Mouse (Mus musculus) myocyte (in vitro differentiated cells): ENCODE data around the gene B4gat1. TPM values are rescaled to one million over a fixed set of nuclear protein-coding genes. Genes with fewer than 3 reads are reported as not detected.
"Not testable (repeated sequence)": the region's sequence is repeated elsewhere in the genome, so short reads cannot be mapped to it uniquely, and the experiment has no call there.

Experiments used
- H3K27me3 ChIP-seq: one replicate; pipeline ENCODE4 v1.6.1; 2011; ENCODE audit not compliant: control insufficient read depth, insufficient read depth, insufficient read length
- H3K36me3 ChIP-seq: one replicate; pipeline ENCODE4 v1.6.1; 2011; ENCODE audit not compliant: control insufficient read depth, insufficient read depth
- H3K4me2 ChIP-seq: one replicate; pipeline ENCODE4 v1.6.1; 2011; ENCODE audit warnings: low read depth, control low read depth
- H3K4me3 ChIP-seq: one replicate; pipeline ENCODE4 v1.5.1; 2011; ENCODE audit warnings: mild to moderate bottlenecking, control low read depth, moderate library complexity
- H3K79me2 ChIP-seq: one replicate; pipeline ENCODE4 v1.6.1; 2011; ENCODE audit not compliant: control insufficient read depth, insufficient read depth
- H3ac ChIP-seq: one replicate; pipeline ENCODE4 v1.6.1; 2011; ENCODE audit not compliant: control insufficient read depth, insufficient read length
- CEBPB ChIP-seq: IDR thresholded peaks from 2 replicates; pipeline ENCODE4 v1.6.1; 2011; ENCODE audit warnings: mild to moderate bottlenecking, moderate library complexity; ENCODE audit not compliant: poor library complexity, insufficient read depth, severe bottlenecking
- E2F4 ChIP-seq: IDR thresholded peaks from one replicate; pipeline ENCODE4 v1.6.1; 2011; ENCODE audit warnings: mild to moderate bottlenecking, control low read depth, moderate library complexity; ENCODE audit not compliant: insufficient read depth
- MAX ChIP-seq: IDR thresholded peaks from one replicate; pipeline ENCODE4 v1.6.1; 2011; ENCODE audit warnings: low read depth, mild to moderate bottlenecking, control low read depth
- MYOD1 ChIP-seq, 3 experiments: IDR thresholded peaks; one replicate each; pipeline ENCODE4 v1.6.1; 2011; ENCODE audit warnings: control low read depth in 2 of 3, low read depth in 2 of 3, mild to moderate bottlenecking in 2 of 3, moderate library complexity in 1 of 3; ENCODE audit not compliant: insufficient read length in 2 of 3, control insufficient read depth in 1 of 3
- MYOG ChIP-seq, 3 experiments: IDR thresholded peaks; one replicate each; pipeline ENCODE4 v1.6.1; 2011; ENCODE audit warnings: control low read depth in 2 of 3, low read depth in 2 of 3, mild to moderate bottlenecking in 2 of 3; ENCODE audit not compliant: insufficient read length in 2 of 3, control insufficient read depth in 1 of 3, insufficient read depth in 1 of 3
- POLR2A ChIP-seq: IDR thresholded peaks from one replicate; pipeline ENCODE4 v1.6.1; 2011; ENCODE audit warnings: low read depth, mild to moderate bottlenecking, control low read depth, moderate library complexity; ENCODE audit not compliant: insufficient read length
- POLR2AphosphoS2 ChIP-seq: IDR thresholded peaks from one replicate; pipeline ENCODE4 v1.6.1; 2011; ENCODE audit warnings: low read depth, control low read depth; ENCODE audit not compliant: insufficient read length
- REST ChIP-seq: IDR thresholded peaks from one replicate; pipeline ENCODE4 v1.6.1; 2011; ENCODE audit warnings: mild to moderate bottlenecking, control low read depth, moderate library complexity; ENCODE audit not compliant: insufficient read depth, insufficient read length
- SRF ChIP-seq: IDR thresholded peaks from one replicate; pipeline ENCODE4 v1.6.1; 2011; ENCODE audit warnings: low read depth; ENCODE audit not compliant: control insufficient read depth, insufficient read length
- TCF12 ChIP-seq: IDR thresholded peaks from one replicate; pipeline ENCODE4 v1.6.1; 2011; ENCODE audit warnings: mild to moderate bottlenecking, control low read depth; ENCODE audit not compliant: poor library complexity, insufficient read depth, severe bottlenecking
- TCF3 ChIP-seq: IDR thresholded peaks from one replicate; pipeline ENCODE4 v1.6.1; 2011; ENCODE audit warnings: low read depth, control low read depth; ENCODE audit not compliant: insufficient read length
- USF1 ChIP-seq: IDR thresholded peaks from one replicate; pipeline ENCODE4 v1.6.1; 2011; ENCODE audit warnings: low read depth, mild to moderate bottlenecking, control low read depth, moderate library complexity
- polyA plus RNA-seq: library from polyadenylated mRNA; unstranded; fragments of >200 nt; fragmentation: generic; extraction: Trizol; gene quantifications from one replicate; pipeline ENCODE4 v1.2.1, GENCODE M21; 2012; ENCODE audit warnings: missing spikeins

The B4gat1 gene
- polyA plus RNA-seq, 1 experiment, result 46.7 TPM

DNA sequence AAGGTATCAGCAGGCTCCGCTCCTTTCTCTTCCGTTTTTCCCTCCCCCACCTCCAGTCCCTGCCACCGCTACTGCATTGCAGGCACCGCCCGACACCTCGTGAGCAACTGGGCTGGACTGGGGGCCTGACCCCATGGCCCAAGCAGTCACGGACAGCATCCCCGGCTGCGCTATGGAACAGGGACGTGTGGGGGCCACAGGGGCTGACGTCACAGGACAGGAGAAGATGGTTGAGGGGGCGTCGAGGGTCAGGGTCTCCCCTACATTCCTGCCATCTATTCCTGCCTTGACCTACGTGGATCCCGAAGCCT, 46.2 kb downstream of the B4gat1 start:
- no peak for TF ChIP-seq SRF
- TF ChIP-seq MYOD1 (IDR thresholded peaks at IDR 0.05; ENCODE audit: control insufficient read depth in 1 of 3, insufficient read length in 2 of 3, low read depth in 2 of 3), result peak in 1 of 3 experiments; percentile 0
- peak; percentile 14 for TF ChIP-seq POLR2A
- peak in 1 of 3 experiments; percentile 26 for TF ChIP-seq MYOG (IDR thresholded peaks at IDR 0.05; ENCODE audit: control insufficient read depth in 1 of 3, insufficient read depth in 1 of 3, insufficient read length in 2 of 3, low read depth in 2 of 3)
- H3K4me2 ChIP-seq, result peak overlapping the region; percentile 95
- H3K27me3 ChIP-seq, result no peaks in the 10 kb centered on the region
- H3K36me3 ChIP-seq, result no peaks in the 10 kb centered on the region
- no peaks in the 10 kb centered on the region for H3K79me2 ChIP-seq
- H3ac ChIP-seq, result peak overlapping the region; percentile 57
- H3K4me3 ChIP-seq, result peak overlapping the region; percentile 53

DNA sequence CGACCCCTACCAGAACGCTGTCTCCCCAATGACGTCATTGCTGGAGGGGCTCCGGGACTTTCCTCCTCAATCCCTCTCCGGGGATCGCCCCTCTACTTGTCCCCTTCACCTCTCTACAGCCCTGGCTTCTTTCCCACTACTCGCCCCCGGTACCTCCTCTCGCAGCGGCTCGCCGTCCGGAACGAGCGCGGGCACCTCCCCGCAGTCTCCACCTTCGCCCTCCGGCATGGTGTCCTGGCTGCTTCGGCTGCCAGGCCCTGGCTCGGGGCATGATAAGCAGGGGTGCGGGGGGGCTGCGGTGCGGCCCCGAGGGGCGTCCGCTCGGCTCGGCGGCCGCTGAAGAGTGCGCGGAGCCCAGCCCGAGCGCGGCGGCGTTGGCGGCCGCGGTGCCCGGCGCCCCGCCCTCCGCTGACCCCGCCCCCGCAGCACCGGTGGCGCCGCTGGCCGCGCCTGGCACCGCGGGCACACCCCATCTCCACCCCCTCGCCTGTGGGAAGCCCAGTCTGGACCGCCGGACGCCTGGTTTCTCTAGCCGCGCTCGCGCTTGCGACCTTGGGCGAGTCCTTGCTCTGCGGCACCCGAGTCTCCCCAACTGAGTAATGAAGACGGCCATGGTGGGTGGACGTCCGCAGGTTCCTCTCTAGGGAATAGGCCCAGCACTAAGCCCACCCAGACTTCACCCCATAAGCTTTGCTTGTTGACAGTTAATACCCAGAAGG, 46.7 kb downstream of the B4gat1 start, which contains the start of gene Tmem151a:
Gene Tmem151a (minus strand): TSS at position 387 of the 719 bp plus-strand sequence.
- TF ChIP-seq POLR2AphosphoS2 (peak; percentile 60), E2F4 (no peak), MAX (no peak), MYOG (IDR thresholded peaks at IDR 0.05; ENCODE audit: control insufficient read depth in 1 of 3, insufficient read depth in 1 of 3, insufficient read length in 2 of 3, low read depth in 2 of 3) (no peak), MYOD1 (IDR thresholded peaks at IDR 0.05; ENCODE audit: control insufficient read depth in 1 of 3, insufficient read length in 2 of 3, low read depth in 2 of 3) (peak in 1 of 3 experiments; percentile 4), TCF3 (no peak), POLR2A (peak; percentile 75), CEBPB (no peak), SRF (no peak), REST (no peak)
- H3K79me2 ChIP-seq, result no peaks in the 10 kb centered on the region
- H3ac ChIP-seq, result peak within 1 kb of the TSS; percentile 57
- peak within 1 kb of the TSS; percentile 53 for H3K4me3 ChIP-seq
- no peaks in the 10 kb centered on the region for H3K36me3 ChIP-seq
- H3K4me2 ChIP-seq, result peak within 1 kb of the TSS; percentile 95
- no peaks in the 10 kb centered on the region for H3K27me3 ChIP-seq

DNA sequence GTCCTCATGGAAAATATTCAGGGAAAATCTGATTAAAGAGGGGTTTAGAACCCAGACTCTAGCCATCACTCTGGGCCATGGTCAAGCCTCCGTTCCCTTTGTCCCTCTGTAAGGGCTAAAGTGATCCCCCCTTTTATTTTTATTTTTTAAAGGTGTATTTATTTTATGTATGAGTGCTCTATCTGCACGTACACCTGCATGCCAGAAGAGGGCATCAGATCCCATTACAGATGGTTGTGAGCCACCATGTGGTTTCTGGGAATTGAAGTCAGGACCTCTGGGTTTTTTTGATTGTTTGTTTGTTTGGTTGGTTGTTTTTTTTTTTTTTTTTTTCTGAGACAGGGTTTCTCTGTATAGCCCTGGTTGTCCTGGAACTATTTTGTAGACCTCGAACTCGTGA, 47.9 kb downstream of the B4gat1 start:
- not testable (repeated sequence) for H3K27me3 ChIP-seq, H3ac ChIP-seq, H3K79me2 ChIP-seq, H3K4me2 ChIP-seq, H3K36me3 ChIP-seq
- peak overlapping the region; percentile 53 for H3K4me3 ChIP-seq

DNA sequence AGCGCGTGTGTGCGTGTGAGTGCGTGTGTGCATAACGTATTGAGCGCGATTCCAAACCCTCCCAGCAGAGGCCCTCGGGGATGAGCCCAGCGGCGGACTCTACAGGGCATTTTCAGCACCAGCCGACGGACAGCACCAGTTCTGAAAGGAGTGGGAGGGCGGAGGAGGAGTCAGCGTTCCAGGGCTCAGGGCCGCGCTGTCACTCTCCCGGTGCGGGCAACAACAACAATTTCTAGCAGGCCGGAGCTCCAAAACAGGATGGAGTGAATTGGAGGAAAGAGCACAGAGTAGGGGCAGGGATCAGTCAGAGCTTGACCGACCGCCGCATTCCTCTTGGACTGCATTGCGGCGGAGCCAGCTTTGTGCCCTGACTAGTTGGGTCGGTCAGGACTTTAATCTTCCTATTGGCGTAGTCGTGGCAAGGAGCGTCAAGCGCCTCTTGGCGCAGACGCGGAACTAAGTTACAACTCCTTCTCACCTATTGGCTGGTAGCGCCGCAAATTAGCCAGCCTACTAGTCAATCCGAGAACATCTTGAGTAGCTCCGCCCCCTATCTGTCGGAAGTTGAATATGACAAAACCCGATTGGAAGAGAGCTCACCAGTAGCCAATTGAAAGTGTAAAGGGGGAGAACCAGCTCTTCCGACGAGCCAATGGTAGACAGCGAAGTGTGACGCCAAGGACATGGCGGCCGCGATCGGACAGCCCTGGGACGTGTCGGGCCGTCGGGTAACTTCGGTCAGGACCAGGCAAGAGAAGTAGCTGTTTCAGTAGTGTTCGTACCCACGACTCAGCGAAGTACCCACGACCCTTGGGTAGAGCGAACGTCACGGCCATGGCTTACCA, 49.5 kb downstream of the B4gat1 start, which contains the start of gene Yif1a:
Gene Yif1a (plus strand): TSS at position 655 of the 845 bp plus-strand sequence.
- Histone ChIP-seq H3K27me3 (no peaks in the 10 kb centered on the region), H3K4me2 (peak within 1 kb of the TSS; percentile 77), H3K79me2 (no peaks in the 10 kb centered on the region), H3K36me3 (no peaks in the 10 kb centered on the region), H3K4me3 (peak within 1 kb of the TSS; percentile 60), H3ac (peak within 1 kb of the TSS; percentile 44)
- TF ChIP-seq POLR2A (peak; percentile 91), MYOD1 (IDR thresholded peaks at IDR 0.05; ENCODE audit: control insufficient read depth in 1 of 3, insufficient read length in 2 of 3, low read depth in 2 of 3) (no peak), POLR2AphosphoS2 (peak; percentile 90), MAX (no peak), MYOG (IDR thresholded peaks at IDR 0.05; ENCODE audit: control insufficient read depth in 1 of 3, insufficient read depth in 1 of 3, insufficient read length in 2 of 3, low read depth in 2 of 3) (no peak), CEBPB (no peak), USF1 (no peak), REST (peak; percentile 88)

DNA sequence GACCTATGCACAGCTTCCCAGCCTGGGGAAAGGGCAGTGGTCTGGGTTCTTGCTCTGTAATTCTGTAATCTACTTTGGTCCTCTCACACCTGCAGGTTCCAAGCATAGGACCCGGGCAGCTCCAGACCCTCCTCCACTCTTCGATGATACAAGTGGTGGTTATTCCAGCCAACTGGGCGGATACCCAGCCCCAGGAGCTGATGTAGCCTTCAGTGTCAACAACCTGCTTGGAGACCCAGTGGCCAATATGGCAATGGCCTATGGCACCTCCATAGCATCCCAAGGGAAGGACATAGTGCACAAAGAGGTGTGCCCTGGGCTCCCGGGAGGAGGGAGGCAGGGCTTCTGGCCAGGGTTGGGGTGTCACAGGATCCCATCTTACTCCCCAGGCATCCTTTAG, 50.7 kb downstream of the B4gat1 start:
- Histone ChIP-seq H3ac (peak overlapping the region; percentile 44), H3K36me3 (no peaks in the 10 kb centered on the region), H3K4me3 (peak overlapping the region; percentile 60), H3K4me2 (peak overlapping the region; percentile 73), H3K27me3 (no peaks in the 10 kb centered on the region), H3K79me2 (no peaks in the 10 kb centered on the region)
- TF ChIP-seq USF1 (no peak), MYOG (IDR thresholded peaks at IDR 0.05; ENCODE audit: control insufficient read depth in 1 of 3, insufficient read depth in 1 of 3, insufficient read length in 2 of 3, low read depth in 2 of 3) (no peak), E2F4 (no peak), TCF12 (no peak), POLR2AphosphoS2 (no peak), REST (no peak), MAX (no peak), SRF (no peak), MYOD1 (IDR thresholded peaks at IDR 0.05; ENCODE audit: control insufficient read depth in 1 of 3, insufficient read length in 2 of 3, low read depth in 2 of 3) (no peak), TCF3 (no peak), POLR2A (no peak), CEBPB (no peak)

Other genes starting within 250 kb of the B4gat1 start
- gene Rbm4, start 244.9 kb upstream of the B4gat1 start, polyA plus RNA-seq, result 66.4 TPM
- gene Gm21992, start 227.2 kb upstream of the B4gat1 start, polyA plus RNA-seq, result 8.1 TPM
- 46.8 TPM for gene Rbm14, start 227.2 kb upstream of the B4gat1 start, polyA plus RNA-seq
- gene Ccs, start 199.5 kb upstream of the B4gat1 start, polyA plus RNA-seq, result 40.4 TPM
- 0.04 TPM for gene Ccdc87, start 199.5 kb upstream of the B4gat1 start, polyA plus RNA-seq
- 6.6 TPM for gene Ctsf, start 183.7 kb upstream of the B4gat1 start, polyA plus RNA-seq
- 418 TPM for gene Actn3, start 160.9 kb upstream of the B4gat1 start, polyA plus RNA-seq
- 9.3 TPM for gene Zdhhc24, start 160.2 kb upstream of the B4gat1 start, polyA plus RNA-seq
- gene Bbs1, start 132.2 kb upstream of the B4gat1 start, polyA plus RNA-seq, result 3.6 TPM
- gene Dpp3, start 110.5 kb upstream of the B4gat1 start, polyA plus RNA-seq, result 71.6 TPM
- 0.49 TPM for gene Peli3, start 95.7 kb upstream of the B4gat1 start, polyA plus RNA-seq
- gene Mrpl11, start 76.7 kb upstream of the B4gat1 start, polyA plus RNA-seq, result 62.6 TPM
- 0.02 TPM for gene Npas4, start 48.5 kb upstream of the B4gat1 start, polyA plus RNA-seq
- 8.7 TPM for gene Slc29a2, start 15.0 kb upstream of the B4gat1 start, polyA plus RNA-seq
- 1.6 TPM for gene AC124502.3, start 65 bp downstream of the B4gat1 start, polyA plus RNA-seq
- 45.8 TPM for gene Brms1, start 2.5 kb downstream of the B4gat1 start, polyA plus RNA-seq
- 63.9 TPM for gene Rin1, start 11.7 kb downstream of the B4gat1 start, polyA plus RNA-seq
- gene Cd248, start 29.3 kb downstream of the B4gat1 start, polyA plus RNA-seq, result 10.4 TPM
- 10.1 TPM for gene Tmem151a, start 46.7 kb downstream of the B4gat1 start, polyA plus RNA-seq
- gene Yif1a, start 49.7 kb downstream of the B4gat1 start, polyA plus RNA-seq, result 115 TPM
- gene Cnih2, start 59.7 kb downstream of the B4gat1 start, polyA plus RNA-seq, result 1.6 TPM
- 203 TPM for gene Rab1b, start 68.2 kb downstream of the B4gat1 start, polyA plus RNA-seq
- 56.7 TPM for gene Klc2, start 79.7 kb downstream of the B4gat1 start, polyA plus RNA-seq
- 6.5 TPM for gene Pacs1, start 234.3 kb downstream of the B4gat1 start, polyA plus RNA-seq